Mouse (Mus musculus): ENCODE measurements around the gene F13b. TPM values are rescaled to one million over a fixed set of nuclear protein-coding genes. Genes with fewer than 3 reads are reported as not detected.

Gene F13b
- polyA plus RNA-seq, 1 experiment from 2014 or later, result 119 TPM

DNA sequence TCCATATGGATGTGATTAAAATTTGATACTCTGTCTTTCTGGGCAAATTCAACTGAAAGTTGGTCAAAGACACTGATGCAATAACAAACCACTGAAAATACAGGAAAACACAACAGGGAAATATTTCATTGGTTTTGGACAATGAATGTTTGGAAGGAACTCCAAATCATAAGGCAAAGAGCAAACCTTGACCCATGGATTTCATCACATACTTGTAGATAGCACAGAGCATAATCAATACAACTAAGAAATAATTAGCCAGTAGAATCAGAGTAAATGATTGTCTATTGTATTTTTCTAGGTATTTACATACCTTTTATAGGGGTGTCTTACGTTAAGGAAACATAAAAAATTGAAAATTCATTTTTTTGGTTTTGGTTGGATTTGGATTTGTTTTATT is 47.0 kb downstream of the F13b start:
- no peak overlapping the region; the same call in 1 of the 2 replicates for H3K27ac ChIP-seq (ENCODE audit: low read depth)
- no peak overlapping the region for H3K9ac ChIP-seq (replicated peaks)
- 42% methylated on average over 1 of the region's 1 CpGs for WGBS (ENCODE audit: insufficient replicate concordance)
- H3K36me3 ChIP-seq (replicated peaks; ENCODE audit: insufficient read depth, low read length), result no peaks in the 10 kb centered on the region
- no peaks in the 10 kb centered on the region for H3K4me1 ChIP-seq (ENCODE audit: insufficient read depth)
- DNase-seq (no peak), ATAC-seq (peak; percentile 74)
- H3K4me2 ChIP-seq (ENCODE audit: low read depth, low read length), result no peak overlapping the region
- H3K27me3 ChIP-seq (ENCODE audit: insufficient read depth, low read length), result no peaks in the 10 kb centered on the region
- H3K9me3 ChIP-seq (ENCODE audit: low read length), result no peaks in the 10 kb centered on the region
- no peak overlapping the region for H3K4me3 ChIP-seq (ENCODE audit: low read depth, low read length)
- TF ChIP-seq EP300 (IDR thresholded peaks at IDR 0.05; ENCODE audit: low read depth), result peak; percentile 74
- no peak for TF ChIP-seq CTCF (IDR thresholded peaks at IDR 0.05; ENCODE audit: low read depth)

DNA sequence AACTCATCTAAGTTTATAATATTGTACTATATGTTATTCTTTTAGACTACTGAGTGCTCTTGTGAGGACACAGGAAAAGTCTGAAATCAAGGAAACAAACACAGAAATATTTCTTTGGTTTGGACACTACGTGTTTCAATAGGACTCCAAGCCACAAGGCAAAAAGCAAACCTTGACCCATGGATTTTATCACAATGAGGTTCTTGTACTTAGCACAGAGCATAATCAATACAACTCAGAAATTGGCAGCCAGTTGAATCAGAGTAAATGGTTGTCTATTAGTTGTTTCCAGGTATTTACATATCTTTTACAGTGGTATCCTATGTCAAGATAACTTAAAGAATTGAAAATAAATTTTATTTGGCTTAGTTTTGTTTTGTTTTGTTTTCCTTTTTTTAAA is 49.8 kb downstream of the F13b start:
- TF ChIP-seq EP300 (IDR thresholded peaks at IDR 0.05; ENCODE audit: low read depth) (no peak), CTCF (IDR thresholded peaks at IDR 0.05; ENCODE audit: low read depth) (no peak)
- Histone ChIP-seq H3K9me3 (ENCODE audit: low read length) (no peaks in the 10 kb centered on the region), H3K4me2 (ENCODE audit: low read depth, low read length) (no peak overlapping the region), H3K9ac (replicated peaks) (no peak overlapping the region), H3K36me3 (replicated peaks; ENCODE audit: insufficient read depth, low read length) (no peaks in the 10 kb centered on the region), H3K27me3 (ENCODE audit: insufficient read depth, low read length) (no peaks in the 10 kb centered on the region), H3K4me1 (ENCODE audit: insufficient read depth) (no peaks in the 10 kb centered on the region), H3K4me3 (ENCODE audit: low read depth, low read length) (no peak overlapping the region), H3K27ac (ENCODE audit: low read depth) (no peak overlapping the region)
- peak; percentile 62 for ATAC-seq
- WGBS (ENCODE audit: insufficient replicate concordance), result 64% methylated on average over 1 of the region's 1 CpGs
- no peak for DNase-seq

DNA sequence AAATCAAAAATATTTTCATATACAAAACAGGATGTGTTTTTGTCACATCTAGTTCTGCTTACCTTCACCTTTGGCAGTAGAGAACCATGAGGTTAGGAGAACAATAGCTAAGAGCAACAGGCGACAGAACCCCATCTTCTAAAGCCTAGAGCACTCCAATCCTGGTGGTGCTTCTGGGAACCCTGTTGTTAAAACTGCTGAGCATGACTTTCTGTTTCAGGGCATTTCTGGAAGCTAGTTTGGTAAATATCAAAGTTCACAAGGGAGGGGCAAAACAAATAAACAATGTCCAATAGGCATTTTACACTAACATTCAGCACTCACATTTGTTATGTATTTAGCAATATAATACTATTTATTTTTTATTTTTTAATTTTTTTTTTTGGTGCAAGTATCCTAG is 58.5 kb downstream of the F13b start, which contains the start of gene Cfhr1:
Cfhr1 (minus strand) TSS at position 249 of the 400 bp plus-strand sequence.
- no peaks in the 10 kb centered on the region for H3K36me3 ChIP-seq (replicated peaks; ENCODE audit: insufficient read depth, low read length)
- DNase-seq, result peak; percentile 11
- H3K4me3 ChIP-seq (ENCODE audit: low read depth, low read length), result no peak within 1 kb of the TSS
- no peak within 1 kb of the TSS for H3K9ac ChIP-seq (replicated peaks)
- no peaks in the 10 kb centered on the region for H3K27me3 ChIP-seq (ENCODE audit: insufficient read depth, low read length)
- WGBS (ENCODE audit: insufficient replicate concordance), result 36% methylated on average over 1 of the region's 1 CpGs
- H3K4me1 ChIP-seq (ENCODE audit: insufficient read depth), result no peaks in the 10 kb centered on the region
- no peak within 1 kb of the TSS for H3K4me2 ChIP-seq (ENCODE audit: low read depth, low read length)
- no peaks in the 10 kb centered on the region for H3K9me3 ChIP-seq (ENCODE audit: low read length)
- H3K27ac ChIP-seq (ENCODE audit: low read depth), result peak within 1 kb of the TSS; percentile 51; the same call in 1 of the 2 replicates
- ATAC-seq, result peak; percentile 87
- TF ChIP-seq CTCF (IDR thresholded peaks at IDR 0.05; ENCODE audit: low read depth) (no peak), EP300 (IDR thresholded peaks at IDR 0.05; ENCODE audit: low read depth) (0 out of 2 replicates have a peak, but pooled peaks have one; percentile 36)

Other genes with a start within 250 kb of the F13b start
- gene Crb1, start 124.6 kb upstream of the F13b start, polyA plus RNA-seq (2015; fragmentation: Nextera tagmentation; extraction: Ambion mirVana), result not detected in 2 replicates
- 1.5 and 1.6 TPM in 2 replicates for gene Zbtb41, start 79.4 kb upstream of the F13b start, polyA plus RNA-seq (2015; fragmentation: Nextera tagmentation; extraction: Ambion mirVana)
- 4.6 and 5.3 TPM in 2 replicates for gene Aspm, start 46.9 kb upstream of the F13b start, polyA plus RNA-seq (2015; fragmentation: Nextera tagmentation; extraction: Ambion mirVana)
- 37.2 and 46.0 TPM in 2 replicates for gene Cfhr1, start 58.6 kb downstream of the F13b start, polyA plus RNA-seq (2015; fragmentation: Nextera tagmentation; extraction: Ambion mirVana)